Mouse (Mus musculus) kidney, postnatal 25 days (tissue): ENCODE data around the gene Cfp.

Experiments used
- DNase-seq, 2 experiments: peaks; one replicate each; pipeline ENCODE4 v3.0.0; 2021; ENCODE audit warnings: mixed read lengths in 2 of 2

The Cfp gene

GRCm38 (mm10) chrX:20931364-20931763 lies at the start of gene Cfp:
Gene Cfp (minus strand): TSS chrX:20931555.
- DNase-seq = no peak

DNA sequence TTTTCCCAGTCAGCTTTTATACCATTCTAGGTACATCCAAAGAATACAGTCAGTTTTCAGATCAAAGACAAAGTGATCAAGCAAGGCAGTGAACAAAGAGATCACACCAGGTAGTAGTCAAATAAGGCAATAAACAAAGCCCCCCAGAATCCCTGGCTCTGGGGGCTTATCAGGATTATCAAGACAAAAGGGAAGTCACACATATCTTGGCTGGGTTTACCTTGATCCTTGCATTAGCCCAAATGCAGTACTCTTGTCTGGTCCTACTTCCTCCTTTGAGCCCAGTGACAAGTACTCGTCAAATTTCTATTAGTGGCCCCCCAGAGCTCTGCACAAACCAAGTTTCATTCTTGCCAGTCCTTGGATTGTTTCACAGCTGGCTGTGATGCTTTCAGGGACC lies 49.5 kb upstream of the Cfp start:
- DNase-seq = no peak

- peak; percentile 90 to 93 for DNase-seq
Measured at GRCm38 (mm10) chrX:20961477-20962378, 30.4 kb upstream of the Cfp start, which contains the start of gene Uxt. Gene Uxt (minus strand): TSS chrX:20962017.

DNA sequence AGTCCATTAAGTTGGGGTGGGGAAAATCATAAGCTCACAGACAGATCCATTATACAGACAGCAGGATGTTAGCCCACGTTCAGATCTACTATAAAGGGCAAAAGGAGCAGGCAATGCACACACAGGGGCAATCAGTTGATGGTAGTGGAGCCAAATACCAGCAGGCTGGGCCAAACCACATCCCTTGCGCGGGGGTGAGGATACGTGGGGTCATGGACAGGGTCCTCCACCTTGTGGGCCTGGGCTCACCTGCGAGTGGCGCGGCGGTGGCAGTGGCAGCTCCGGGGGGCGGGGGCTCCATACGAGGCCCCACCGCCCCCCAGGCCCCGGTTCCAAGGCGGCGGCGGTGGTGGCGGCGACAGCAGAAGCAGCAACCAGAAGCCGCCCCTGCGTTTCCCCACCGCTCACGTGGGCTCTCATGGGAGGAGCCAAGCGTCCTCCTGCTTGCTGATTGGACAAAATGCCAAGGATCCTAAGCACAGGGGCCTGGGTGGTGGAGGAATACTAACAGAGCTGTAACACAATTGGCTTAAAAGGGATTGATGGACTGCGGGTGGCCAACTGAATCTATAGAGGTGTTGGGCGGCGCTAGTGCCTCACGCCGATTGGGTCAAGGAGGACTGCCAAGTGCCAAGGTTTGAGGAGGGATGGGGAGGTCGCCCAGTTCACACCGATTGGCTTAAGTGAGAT lies 19.0 kb upstream of the Cfp start, which contains the start of gene Elk1:
Gene Elk1 (minus strand): TSS at position 418 of the 690 bp plus-strand sequence.
- DNase-seq = peak; percentile 83 to 94

GRCm38 (mm10) chrX:20946055-20946454 lies 14.7 kb upstream of the Cfp start:
- peak; percentile 52 to 64 for DNase-seq

DNA sequence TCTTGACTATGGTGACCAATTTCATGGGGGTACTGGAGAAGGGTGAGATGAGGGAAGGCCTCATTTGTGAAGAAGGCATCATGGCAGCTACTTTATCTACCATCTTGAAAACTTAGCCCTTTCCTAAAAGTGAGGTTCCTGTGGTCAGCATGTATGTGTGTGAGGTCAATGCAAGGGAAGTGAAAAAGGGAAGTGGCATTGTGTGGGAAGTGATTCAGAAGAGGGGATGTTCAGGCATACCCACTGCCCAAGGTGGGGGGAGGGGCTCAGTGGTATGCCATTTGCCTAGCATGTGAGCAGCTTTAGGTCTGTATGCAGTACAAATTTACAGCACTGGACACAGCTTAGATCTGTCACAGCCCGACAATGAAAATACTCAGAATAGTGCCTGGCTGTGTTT lies 608 bp upstream of the Cfp start:
- DNase-seq = no peak

- DNase-seq = no peak
Measured at GRCm38 (mm10) chrX:20929859-20930258, 1.5 kb downstream of the Cfp start.

DNA sequence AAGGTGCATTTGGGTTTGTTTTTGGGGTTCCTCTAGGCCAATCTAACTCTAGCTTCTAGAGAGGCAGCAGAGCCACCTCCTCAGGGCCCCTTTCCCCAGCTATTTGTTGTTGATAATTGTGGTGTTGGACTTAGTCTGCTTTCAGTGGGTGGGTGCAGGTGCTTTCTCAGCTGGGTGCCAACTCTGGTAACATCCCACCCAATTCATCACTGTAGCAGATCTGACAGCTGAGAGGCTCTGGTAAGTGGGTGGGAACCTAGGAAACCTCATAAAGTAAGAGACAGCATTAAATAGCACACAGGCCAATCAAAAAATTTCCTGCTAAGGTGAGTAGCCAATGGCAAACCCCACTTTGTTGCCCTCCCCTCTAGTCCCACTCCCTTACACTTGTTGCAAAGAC lies 6.4 kb downstream of the Cfp start:
- DNase-seq = no peak

GRCm38 (mm10) chrX:20923506-20923905 lies 7.8 kb downstream of the Cfp start:
- no peak for DNase-seq

DNA sequence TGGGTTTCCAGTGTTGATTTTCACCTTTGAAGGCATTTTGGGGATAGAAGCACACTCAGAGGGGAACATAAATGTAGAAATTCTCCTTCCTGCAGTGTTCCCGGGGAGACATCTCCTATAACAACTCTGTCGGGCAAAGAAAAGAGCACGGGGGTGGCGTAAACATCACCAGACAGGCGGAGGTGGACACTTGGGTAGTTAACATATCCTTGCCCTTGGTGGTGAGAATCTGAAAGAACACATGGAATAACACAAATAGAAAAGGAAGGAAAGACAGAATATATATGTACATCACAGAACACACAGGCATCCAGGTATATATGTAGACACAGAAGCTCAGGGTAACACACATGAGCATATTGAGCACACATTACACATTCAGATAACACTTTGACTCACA lies 10.0 kb downstream of the Cfp start:
- DNase-seq = no peak

- peak; percentile 72 to 88 for DNase-seq
Measured at GRCm38 (mm10) chrX:20920844-20921364, 10.5 kb downstream of the Cfp start, which contains the start of gene Syn1. Gene Syn1 (minus strand): TSS chrX:20921004.

- DNase-seq = no peak
Measured at GRCm38 (mm10) chrX:20920249-20920843, 11.0 kb downstream of the Cfp start.

DNA sequence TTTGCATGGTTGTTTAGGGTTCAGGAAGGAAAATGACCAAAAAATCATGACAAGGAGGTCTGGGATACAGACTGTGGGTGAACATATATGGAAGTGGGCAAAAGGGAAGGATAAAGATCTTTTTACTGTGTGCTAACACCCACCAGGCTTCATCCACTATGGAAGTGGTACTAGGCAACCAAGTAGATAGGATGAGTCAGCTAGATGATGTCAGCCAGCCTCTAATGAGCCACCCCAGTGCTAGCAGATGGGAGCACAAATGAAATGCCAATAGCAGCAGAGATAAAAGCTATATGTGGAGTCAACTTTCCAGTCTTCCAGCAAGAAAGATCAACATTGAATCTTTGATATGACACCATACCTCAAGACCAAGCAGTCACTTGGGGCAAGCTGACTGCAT lies 16.3 kb downstream of the Cfp start:
- DNase-seq = no peak

- DNase-seq = no peak
Measured at GRCm38 (mm10) chrX:20913726-20914125, 17.6 kb downstream of the Cfp start.

DNA sequence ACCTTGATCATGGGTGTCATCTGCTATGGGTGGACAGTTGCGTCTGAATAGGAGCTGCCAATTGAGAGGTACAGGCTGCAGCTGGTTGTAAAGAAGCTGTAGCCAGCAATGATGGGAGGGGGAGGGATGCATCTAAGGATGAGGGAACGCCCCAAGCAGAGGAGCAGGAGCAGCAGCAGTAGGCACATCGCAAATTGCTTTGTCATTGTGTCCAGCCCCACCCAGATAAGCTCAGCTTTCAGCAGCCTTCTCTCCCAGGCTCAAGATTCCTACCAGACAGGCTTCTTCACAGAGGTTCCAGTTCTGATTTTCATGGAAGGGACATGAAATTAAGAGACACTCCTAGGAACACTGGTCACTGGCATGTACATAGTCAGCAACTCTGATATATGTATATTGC lies 21.3 kb downstream of the Cfp start:
- DNase-seq = no peak
